27 mouse cellular contexts compared by ENCODE assay signal in the genomic region with DNA sequence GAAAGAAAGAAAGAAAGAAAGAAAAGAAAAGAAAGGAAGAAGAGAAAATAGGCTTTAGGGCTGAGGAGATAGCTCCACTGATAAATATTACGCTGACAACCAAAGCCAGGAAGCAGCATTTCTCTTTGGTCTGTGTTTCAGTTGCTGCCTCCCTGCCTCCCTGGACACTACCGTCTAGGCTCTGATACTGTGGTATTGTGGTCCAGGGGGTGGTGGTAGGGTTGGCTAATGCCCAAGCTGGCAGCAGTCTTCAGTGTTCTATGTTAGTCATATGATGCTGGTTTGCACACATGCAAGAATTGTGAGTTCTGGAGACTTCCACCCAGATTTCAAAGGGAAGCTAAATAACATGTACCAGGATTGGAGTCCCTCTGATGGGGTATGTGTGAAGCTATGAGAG. TPM values are rescaled to one million over a fixed set of nuclear protein-coding genes. Genes with fewer than 3 reads are reported as not detected.
DNase-seq lines count a peak whose midpoint lies in the region; ATAC-seq lines count a peak whose summit lies in the region.
"Had no signal": no experiment of that assay in that cellular context is flagged by ENCODE, and none has a peak within 500 bp of the region (broad histone marks: within the 10 kb centered on the region; RNA-seq: fewer than 3 reads in every experiment).

No protein-coding gene starts in this region.

- no peak overlapping the region for H3K4me2 ChIP-seq in midbrain, embryonic 11.5 days
- no peak overlapping the region for H3K4me2 ChIP-seq in hindbrain, embryonic 13.5 days
- H3K4me2 ChIP-seq: embryonic facial prominence, embryonic 13.5 days; embryonic facial prominence, embryonic 15.5 days; forebrain, embryonic 12.5 days had no signal

- ATAC-seq in common myeloid progenitor, adult 5-6 weeks (replicated peaks; ENCODE audit: low read depth, poor library complexity, severe bottlenecking), result peak; percentile 85
- peak; percentile 38 for ATAC-seq in megakaryocyte, adult 5-6 weeks (ENCODE audit: poor library complexity, severe bottlenecking)
- no peak for ATAC-seq in midbrain, embryonic 11.5 days (ENCODE audit: low FRiP score)
- no peak for ATAC-seq in hindbrain, embryonic 13.5 days (ENCODE audit: low FRiP score)
- ATAC-seq: activated CD4-positive, CD25-positive, alpha-beta regulatory T cell, adult 4 months; forebrain, embryonic 14.5 days; forebrain, embryonic 16.5 days; Patski had no signal

- intact Hi-C loops in heart, postnatal 10 days (cut with DNase I), result no loop called here

- peak; percentile 27 for DNase-seq in heart, adult 11 months
- DNase-seq in heart, postnatal 10 days, result no peak
- DNase-seq in midbrain, embryonic 11.5 days (ENCODE audit: low spot score, missing footprints), result no peak
- DNase-seq in lung, adult 18-20 months, result no peak
- DNase-seq: adrenal gland, adult 8-10 months; adrenal gland, postnatal 14 days; adrenal gland, postnatal 36 days; cerebellum, adult 11-12 months; cerebellum, adult 2 months; cerebellum, adult 9-10 months; cerebellum, postnatal 10 days; cerebellum, postnatal 25 days; embryo, embryonic 11 days had no signal

- H3K36me3 ChIP-seq in midbrain, embryonic 11.5 days (ENCODE audit: control insufficient read depth, insufficient read depth, low read length), result no peaks in the 10 kb centered on the region
- no peaks in the 10 kb centered on the region for H3K36me3 ChIP-seq in hindbrain, embryonic 13.5 days
- H3K36me3 ChIP-seq: embryonic facial prominence, embryonic 13.5 days; embryonic facial prominence, embryonic 15.5 days; forebrain, embryonic 10.5 days; forebrain, embryonic 12.5 days had no signal

- H3K9ac ChIP-seq in midbrain, embryonic 11.5 days (ENCODE audit: low read length), result no peak overlapping the region
- H3K9ac ChIP-seq in hindbrain, embryonic 13.5 days, result no peak overlapping the region
- H3K9ac ChIP-seq: embryonic facial prominence, embryonic 13.5 days; embryonic facial prominence, embryonic 15.5 days; forebrain, embryonic 12.5 days had no signal

- WGBS in midbrain, embryonic 11.5 days, result 80% methylated on average over 2 of the region's 2 CpGs
- WGBS in hindbrain, embryonic 13.5 days, result 85% methylated on average over 2 of the region's 2 CpGs

- no peaks in the 10 kb centered on the region for H3K9me3 ChIP-seq in midbrain, embryonic 11.5 days (ENCODE audit: control insufficient read depth, low read length)
- no peaks in the 10 kb centered on the region for H3K9me3 ChIP-seq in hindbrain, embryonic 13.5 days
- H3K9me3 ChIP-seq: embryonic facial prominence, embryonic 13.5 days; embryonic facial prominence, embryonic 15.5 days; forebrain, embryonic 10.5 days; forebrain, embryonic 12.5 days had no signal

- no peaks in the 10 kb centered on the region for H3K4me1 ChIP-seq in midbrain, embryonic 11.5 days (ENCODE audit: control insufficient read depth, insufficient read depth, low read length)
- no peaks in the 10 kb centered on the region for H3K4me1 ChIP-seq in hindbrain, embryonic 13.5 days (replicated peaks)
- H3K4me1 ChIP-seq: embryonic facial prominence, embryonic 13.5 days; embryonic facial prominence, embryonic 15.5 days; forebrain, embryonic 10.5 days; forebrain, embryonic 12.5 days had no signal

- H3K27me3 ChIP-seq in midbrain, embryonic 11.5 days (ENCODE audit: control insufficient read depth, insufficient read depth, low read length), result no peaks in the 10 kb centered on the region
- no peaks in the 10 kb centered on the region for H3K27me3 ChIP-seq in hindbrain, embryonic 13.5 days
- H3K27me3 ChIP-seq: embryonic facial prominence, embryonic 13.5 days; embryonic facial prominence, embryonic 15.5 days; forebrain, embryonic 12.5 days; Patski had no signal

- H3K4me3 ChIP-seq in midbrain, embryonic 11.5 days (ENCODE audit: low read depth, low read length), result no peak overlapping the region
- H3K4me3 ChIP-seq in hindbrain, embryonic 13.5 days, result no peak overlapping the region
- H3K4me3 ChIP-seq: embryonic facial prominence, embryonic 13.5 days; embryonic facial prominence, embryonic 15.5 days; erythroblast, embryonic 14.5 days; forebrain, embryonic 10.5 days; forebrain, embryonic 12.5 days had no signal

- H3K27ac ChIP-seq in midbrain, embryonic 11.5 days (ENCODE audit: low read depth, low read length), result no peak overlapping the region
- no peak overlapping the region for H3K27ac ChIP-seq in hindbrain, embryonic 13.5 days
- H3K27ac ChIP-seq: embryonic facial prominence, embryonic 13.5 days; embryonic facial prominence, embryonic 15.5 days; forebrain, embryonic 10.5 days; forebrain, embryonic 12.5 days had no signal

RNA-seq across cellular contexts. Expression of a gene that starts 17.7 kb away (rescaled TPM):
- 10 to 100 TPM; 79.1 to 80.1 TPM for total RNA-seq in heart, postnatal 10 days (2021)
- total RNA-seq in common myeloid progenitor, adult 5-6 weeks (2017), result 305 and 315 TPM in 2 replicates
- 113 and 121 TPM in 2 replicates for total RNA-seq in megakaryocyte, adult 5-6 weeks (2015)
- 116 and 128 TPM in 2 replicates for total RNA-seq in megakaryocyte, adult 5-6 weeks (2017)
- 132 and 142 TPM in 2 replicates for polyA plus RNA-seq in midbrain, embryonic 11.5 days (2014; fragmentation: Nextera tagmentation; extraction: Ambion mirVana)
- polyA plus RNA-seq in hindbrain, embryonic 13.5 days (2015; fragmentation: Nextera tagmentation; extraction: Ambion mirVana), result 89.3 and 94.2 TPM in 2 replicates

RNA-seq across cellular contexts. Expression of a gene that starts 43.7 kb away (rescaled TPM):
- 1 to 10 TPM in 1 of 2 experiments, under 1 TPM in 1; 0.45 to 1.1 TPM for total RNA-seq in heart, postnatal 10 days (2021)
- not detected in 2 replicates for total RNA-seq in common myeloid progenitor, adult 5-6 weeks (2017)
- 0.64 TPM in 1 of 2 replicates, not detected in the other for total RNA-seq in megakaryocyte, adult 5-6 weeks (2015)
- not detected in 2 replicates for total RNA-seq in megakaryocyte, adult 5-6 weeks (2017)
- polyA plus RNA-seq in midbrain, embryonic 11.5 days (2014; fragmentation: Nextera tagmentation; extraction: Ambion mirVana), result 0.40 and 0.52 TPM in 2 replicates
- polyA plus RNA-seq in hindbrain, embryonic 13.5 days (2015; fragmentation: Nextera tagmentation; extraction: Ambion mirVana), result 0.44 TPM in 1 of 2 replicates, not detected in the other
- total RNA-seq: adrenal gland, postnatal 14 days had no signal
- polyA plus RNA-seq: C2C12; embryonic facial prominence, embryonic 11.5 days; erythroblast, embryonic 14.5 days had no signal

RNA-seq across cellular contexts. Expression of a gene that starts 47.7 kb away (rescaled TPM):
- total RNA-seq in heart, postnatal 10 days (2021), result 1 to 10 TPM; 7.1 to 7.2 TPM
- total RNA-seq in common myeloid progenitor, adult 5-6 weeks (2017), result 10.4 and 11.4 TPM in 2 replicates
- 4.3 and 4.6 TPM in 2 replicates for total RNA-seq in megakaryocyte, adult 5-6 weeks (2015)
- 7.2 and 8.9 TPM in 2 replicates for total RNA-seq in megakaryocyte, adult 5-6 weeks (2017)
- polyA plus RNA-seq in midbrain, embryonic 11.5 days (2014; fragmentation: Nextera tagmentation; extraction: Ambion mirVana), result 7.6 and 9.6 TPM in 2 replicates
- polyA plus RNA-seq in hindbrain, embryonic 13.5 days (2015; fragmentation: Nextera tagmentation; extraction: Ambion mirVana), result 20.1 and 22.3 TPM in 2 replicates

Comparison
In these comparisons a context has a peak if more than half of its experiments do, and no peak if none do; other contexts are left out.
1. ATAC-seq: peak in common myeloid progenitor, adult 5-6 weeks (single experiment) and megakaryocyte, adult 5-6 weeks (single experiment); none in midbrain, embryonic 11.5 days (single experiment) and hindbrain, embryonic 13.5 days (single experiment).